Mouse (Mus musculus): ENCODE measurements around the gene Col19a1.

DNA sequence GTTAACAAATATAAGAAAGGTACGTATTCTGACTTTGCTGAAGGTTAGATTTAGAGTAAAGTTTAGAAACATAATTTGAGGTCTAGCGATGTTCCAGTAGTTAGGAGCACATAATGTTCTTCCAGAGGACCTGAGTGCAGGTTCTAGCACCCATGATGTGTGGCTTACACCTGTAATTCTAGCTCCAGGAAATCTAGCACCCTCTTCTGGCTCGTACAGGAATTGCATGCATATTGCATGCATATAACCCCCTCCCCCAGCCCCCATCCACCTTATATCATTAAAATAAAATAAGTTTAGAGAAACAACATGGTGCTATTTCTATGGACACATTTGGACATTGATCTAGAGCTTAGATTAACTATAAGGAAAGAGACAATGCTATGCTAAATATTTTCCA lies 286.6 kb downstream of the Col19a1 start:
- TF ChIP-seq GATA1 (IDR thresholded peaks at IDR 0.05; ENCODE audit: borderline replicate concordance, low read length), result no peak
- TF ChIP-seq FLI1 (IDR thresholded peaks at IDR 0.05; ENCODE audit: low read length), result no peak
